Mouse (Mus musculus): Measurements from ENCODE around the gene Wdr6.
A peak's percentile ranks its signal among the peaks of the same experiment; 100 is the strongest.
"Not testable (repeated sequence)": the region's sequence is repeated elsewhere in the genome, so short reads cannot be mapped to it uniquely, and the experiment has no call there.

The Wdr6 gene

DNA sequence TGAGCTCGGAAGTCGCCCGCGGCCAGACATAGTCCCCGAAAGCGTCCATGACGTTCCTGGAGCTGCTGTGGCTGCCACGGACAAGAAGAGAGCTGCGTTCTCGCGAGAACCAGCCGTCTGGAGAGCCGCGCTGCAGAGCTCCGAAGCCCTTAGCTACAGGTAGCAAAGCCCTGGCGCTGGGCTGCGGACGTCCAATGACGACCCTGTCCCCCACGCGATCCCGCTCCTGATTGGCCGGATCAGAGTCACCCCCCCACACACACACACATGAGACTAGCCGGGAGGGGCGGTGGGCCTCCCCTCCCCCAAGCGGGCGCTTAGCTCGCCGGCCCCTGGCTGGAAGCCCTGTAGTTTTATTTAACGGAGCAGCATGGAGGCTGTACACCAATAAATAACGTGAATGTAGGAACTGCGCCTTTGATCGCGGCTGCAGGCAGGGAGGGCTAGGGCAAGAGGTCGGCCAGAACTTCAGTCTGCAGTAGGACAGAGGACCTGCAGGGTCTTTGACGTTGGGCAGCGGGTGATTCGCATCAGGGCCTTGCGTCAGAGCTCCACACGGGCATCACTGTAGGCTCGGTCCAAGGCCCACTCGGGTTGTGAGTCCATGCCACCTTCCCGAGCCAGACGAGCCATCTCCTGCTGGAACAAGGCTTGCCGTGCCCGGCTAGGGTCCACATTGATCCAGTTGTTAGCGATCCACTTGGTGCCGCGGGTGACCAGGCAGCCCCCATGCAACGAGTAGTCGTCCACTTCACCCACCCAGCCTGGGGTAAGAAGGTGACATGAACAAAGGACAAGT lies at the start of gene Wdr6:
Gene Wdr6 (minus strand): TSS at position 195 of the 799 bp plus-strand sequence.
- peak; percentile 96 for DNase-seq (ENCODE audit: low spot score)

DNA sequence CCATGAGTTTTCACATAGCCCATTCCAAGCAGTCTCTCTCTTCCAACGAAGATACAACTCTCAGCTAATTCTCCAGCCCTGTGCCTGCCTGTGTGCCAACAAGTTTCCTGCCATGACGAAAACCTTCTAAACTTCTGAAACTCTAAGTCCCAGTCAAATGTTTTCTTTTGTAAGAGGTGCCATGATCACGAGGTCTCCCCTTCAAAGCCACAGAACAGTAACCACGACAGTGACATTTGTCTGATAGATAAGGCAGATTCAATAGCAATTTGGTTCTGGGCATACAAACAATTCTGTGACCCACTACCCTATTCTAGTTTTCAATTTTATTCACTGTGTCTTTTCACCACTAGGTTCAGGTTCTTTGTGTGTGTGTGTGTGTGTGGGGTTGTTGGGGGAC lies 49.6 kb upstream of the Wdr6 start:
- DNase-seq (ENCODE audit: low spot score) = no peak

DNA sequence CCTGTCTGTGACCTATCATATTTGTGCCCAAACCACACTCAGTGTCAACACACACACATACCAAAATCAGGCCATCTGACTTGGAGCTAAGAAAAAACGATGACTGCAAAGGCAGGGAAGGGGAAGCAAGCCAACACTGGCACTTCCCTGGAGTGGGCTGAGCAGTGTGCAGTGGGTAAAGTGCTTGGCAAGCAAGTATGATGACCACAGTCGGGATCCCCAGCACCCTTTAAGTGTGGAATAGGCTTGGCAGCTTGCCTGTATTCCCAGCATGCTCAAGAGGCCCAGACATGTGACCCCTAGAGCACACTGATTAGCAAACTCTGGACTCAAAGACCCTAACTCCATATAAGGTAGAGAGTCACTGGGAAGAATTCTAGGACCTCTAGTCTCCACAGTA lies 48.0 kb upstream of the Wdr6 start:
- DNase-seq (ENCODE audit: low spot score) = no peak

DNA sequence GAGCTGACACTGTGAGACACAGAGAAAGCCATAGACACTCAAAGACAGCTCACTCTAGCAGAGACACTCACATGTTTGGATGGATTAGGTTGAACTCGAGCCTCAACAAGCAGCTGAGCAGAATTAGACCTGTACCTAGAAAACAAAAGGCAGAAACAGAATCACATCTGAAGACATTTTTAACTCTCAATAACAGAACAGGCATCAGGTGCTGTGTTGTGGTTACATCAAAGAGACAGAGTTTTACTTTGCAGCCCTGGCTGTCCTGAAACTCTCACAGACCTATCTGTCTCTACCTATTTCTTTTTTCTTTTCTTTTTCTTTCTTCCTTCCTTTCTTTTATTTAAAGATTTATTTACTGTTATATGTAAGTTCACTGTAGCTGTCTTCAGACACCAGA lies 38.8 kb upstream of the Wdr6 start:
- DNase-seq (ENCODE audit: low spot score) = no peak

DNA sequence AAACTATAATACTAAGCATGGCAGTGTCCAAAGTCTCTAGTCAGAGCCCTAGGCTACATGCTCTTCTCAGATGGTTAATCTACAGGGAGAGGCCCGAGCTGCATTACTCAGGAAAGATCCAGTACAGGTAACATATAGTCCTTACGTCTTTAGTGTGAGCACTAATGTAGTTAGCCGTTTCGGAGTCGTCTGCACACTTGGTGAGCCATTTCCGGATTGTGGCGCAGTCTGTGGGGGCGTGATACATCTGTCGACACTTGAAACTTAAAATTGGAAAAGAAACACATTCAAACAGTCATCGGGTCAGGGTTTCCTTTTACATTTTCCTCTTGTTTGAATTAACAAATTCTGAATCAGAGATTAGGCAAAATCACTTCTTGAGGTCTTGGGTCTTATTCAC lies 32.9 kb upstream of the Wdr6 start:
- DNase-seq (ENCODE audit: low spot score) = peak; percentile 30

DNA sequence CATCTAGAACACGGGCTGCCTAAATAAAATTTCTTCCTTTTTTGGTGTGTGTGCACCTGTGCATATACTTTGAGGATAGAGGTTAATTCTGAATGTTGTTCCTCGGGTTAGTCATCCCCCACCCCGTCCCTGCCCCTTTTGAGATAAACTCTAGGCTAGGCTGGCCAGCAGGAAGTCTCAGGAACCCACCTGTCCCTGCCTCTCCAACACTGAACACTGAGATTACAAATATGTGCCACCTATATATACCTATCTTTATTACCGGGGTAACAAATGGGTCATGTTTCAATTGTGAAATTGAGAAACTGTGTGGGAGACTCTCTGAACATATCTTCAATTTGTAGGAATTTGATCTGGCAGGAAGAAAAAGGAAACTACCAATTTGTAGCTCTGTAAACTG lies 30.4 kb upstream of the Wdr6 start:
- DNase-seq (ENCODE audit: low spot score) = no peak

DNA sequence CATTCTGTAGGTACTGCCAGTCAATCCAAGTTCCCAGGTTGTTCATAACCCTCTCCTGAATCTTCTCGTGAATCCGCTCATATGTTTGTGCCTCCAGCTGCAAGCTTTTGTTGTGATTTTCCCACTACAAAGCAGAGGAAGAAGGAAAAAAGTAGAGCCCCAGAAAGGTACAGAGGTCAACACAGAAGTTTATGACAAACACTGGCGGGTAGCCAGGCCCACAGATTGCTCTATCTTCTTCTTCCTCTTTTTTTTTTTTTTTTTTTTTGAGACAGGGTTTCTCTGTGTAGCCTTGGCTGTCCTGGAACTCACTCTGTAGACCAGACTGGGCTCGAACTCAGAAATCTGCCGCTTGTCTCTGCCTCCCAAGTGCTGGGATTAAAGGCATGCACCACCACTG lies 29.4 kb upstream of the Wdr6 start:
- DNase-seq (ENCODE audit: low spot score) = not testable (repeated sequence)

DNA sequence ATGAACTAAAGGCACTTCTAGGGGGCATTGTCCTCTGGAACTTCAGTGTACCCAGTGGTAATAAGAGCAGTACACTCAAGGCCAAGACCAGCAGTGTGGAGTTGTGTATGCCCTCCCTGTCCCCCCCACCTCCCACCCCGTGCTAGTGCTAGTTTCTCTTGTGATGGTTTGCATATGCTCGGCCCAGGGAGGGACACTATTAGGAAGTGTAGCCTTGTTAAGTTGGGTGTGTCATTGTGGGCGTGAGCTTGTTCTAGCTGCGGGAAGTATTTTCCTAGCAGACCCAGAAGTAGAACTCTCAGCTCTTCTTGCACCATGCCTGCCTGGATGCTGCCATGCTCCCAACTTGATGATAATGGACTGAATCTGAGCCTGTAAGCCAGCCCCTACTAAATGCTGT lies 23.4 kb upstream of the Wdr6 start:
- no peak for DNase-seq (ENCODE audit: low spot score)

DNA sequence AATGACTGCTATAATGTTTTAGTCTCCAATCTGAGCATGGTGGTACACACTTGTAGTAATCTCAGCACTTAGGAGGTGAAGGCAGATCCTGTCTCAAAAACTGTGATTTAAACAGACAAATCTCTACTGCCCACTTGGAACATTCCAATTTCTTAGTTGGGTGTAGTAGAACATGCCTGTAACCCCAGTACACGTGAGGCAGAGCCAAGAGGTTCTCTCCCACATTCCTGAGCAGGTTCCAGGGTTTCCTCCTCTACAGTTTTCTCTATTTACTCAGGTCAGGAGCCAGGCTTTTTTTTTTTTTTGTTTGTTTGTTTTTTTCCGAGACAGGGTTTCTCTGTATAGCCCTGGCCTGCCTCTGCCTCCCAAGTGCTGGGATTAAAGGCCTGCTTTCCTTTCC lies 21.5 kb upstream of the Wdr6 start:
- no peak for DNase-seq (ENCODE audit: low spot score)

DNA sequence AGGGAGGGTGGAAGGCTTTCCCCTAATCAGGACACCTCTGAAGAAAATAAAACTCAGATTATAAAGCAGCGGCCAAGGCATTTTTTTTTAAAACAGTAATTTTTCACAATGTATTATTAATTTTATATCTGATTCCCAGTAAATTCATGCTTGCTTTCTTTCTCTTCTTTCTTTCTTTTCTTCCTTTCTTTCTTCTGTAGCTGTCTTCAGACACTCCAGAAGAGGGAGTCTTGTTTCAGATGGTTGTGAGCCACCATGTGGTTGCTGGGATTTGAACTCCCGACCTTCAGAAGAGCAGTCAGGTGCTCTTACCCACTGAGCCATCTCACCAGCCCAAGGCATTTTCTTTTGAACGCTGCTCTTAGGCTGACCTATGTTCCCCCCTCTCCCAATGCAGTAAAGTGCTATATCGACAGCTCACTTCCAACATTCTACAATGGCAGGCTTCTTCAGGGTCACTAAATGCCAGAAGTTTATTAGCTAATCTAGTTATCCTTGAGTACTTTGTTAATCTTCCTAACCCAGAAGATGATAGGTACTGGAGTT lies 20.6 kb upstream of the Wdr6 start:
- peak; percentile 35 for DNase-seq (ENCODE audit: low spot score)

DNA sequence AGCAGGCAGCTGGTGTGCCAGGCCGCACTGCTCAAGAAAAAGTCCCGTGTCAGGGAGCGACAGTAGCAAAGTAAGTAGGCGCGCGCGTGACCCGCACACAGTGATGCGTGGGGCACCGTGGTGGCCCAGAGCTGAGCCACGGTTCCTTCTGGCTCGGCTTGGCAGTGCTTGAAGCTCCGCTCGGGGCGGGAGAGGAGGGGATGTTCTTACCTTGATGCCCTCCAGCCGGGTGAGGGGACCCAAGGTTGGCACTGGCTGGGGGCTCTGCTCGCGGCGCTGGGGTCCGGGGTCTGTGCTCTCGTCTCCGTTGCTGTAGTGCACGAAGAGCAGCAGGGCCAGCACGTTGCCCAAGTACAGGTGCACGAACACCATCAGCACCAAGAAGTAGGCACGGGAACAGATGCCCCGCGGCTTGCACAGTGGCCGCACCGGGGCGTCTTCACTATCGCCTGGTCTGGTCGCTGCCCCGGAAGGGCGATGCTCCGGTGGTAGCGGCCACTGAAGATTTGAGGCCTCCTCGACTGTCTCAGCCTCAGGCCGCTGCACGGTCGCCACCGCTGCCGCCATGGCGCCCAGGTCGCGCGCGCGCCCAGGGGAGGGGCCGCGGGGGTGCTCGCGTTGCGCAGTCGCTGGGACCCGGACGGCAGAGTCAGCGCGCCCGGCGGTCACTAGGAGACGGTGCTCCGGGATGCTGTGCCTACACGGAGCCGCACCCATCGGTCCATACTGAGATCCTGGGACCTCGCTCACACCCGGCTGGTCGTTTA lies 18.6 kb upstream of the Wdr6 start, which contains the start of gene P4htm:
Gene P4htm (minus strand): TSS at position 670 of the 767 bp plus-strand sequence.
- peak; percentile 74 for DNase-seq (ENCODE audit: low spot score)

DNA sequence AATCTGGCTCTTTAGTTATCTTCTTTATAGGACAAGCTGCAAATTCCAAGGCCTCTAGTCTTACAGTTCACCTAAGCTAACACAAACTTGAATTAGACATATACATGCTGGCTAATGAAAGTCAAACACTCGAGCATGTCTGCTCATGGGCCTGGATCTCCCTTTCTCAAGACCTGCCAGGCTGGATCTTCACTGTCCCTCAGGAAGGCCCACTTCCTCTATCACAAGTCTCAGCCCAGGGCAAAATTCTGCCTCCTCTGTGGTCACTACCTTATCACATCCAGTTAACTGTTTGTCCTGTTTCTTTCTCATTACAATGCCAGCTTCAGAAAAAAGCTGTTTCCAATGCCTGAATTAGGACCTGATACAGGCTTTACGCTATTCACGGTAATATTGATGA lies 15.8 kb upstream of the Wdr6 start:
- DNase-seq (ENCODE audit: low spot score) = no peak

DNA sequence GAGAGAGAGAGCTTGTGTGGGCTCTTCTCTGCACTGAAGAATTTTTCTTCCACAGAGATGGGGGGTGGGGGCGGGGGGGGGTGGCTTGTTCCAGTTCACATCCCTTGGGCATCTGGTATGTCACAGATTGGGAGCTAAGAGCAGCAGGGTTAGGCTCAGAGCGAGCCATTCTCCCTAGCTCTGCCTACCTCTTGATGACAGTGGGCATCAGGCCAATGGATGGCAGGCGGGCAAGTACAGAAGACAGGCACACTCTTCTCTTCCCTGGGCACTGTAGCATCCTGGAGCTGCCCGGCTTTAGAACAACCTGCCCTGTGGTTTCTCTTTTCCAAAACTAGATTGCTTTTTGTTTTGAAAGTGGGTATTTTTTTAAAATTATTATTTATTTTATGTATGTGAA lies 12.9 kb upstream of the Wdr6 start:
- peak; percentile 52 for DNase-seq (ENCODE audit: low spot score)

DNA sequence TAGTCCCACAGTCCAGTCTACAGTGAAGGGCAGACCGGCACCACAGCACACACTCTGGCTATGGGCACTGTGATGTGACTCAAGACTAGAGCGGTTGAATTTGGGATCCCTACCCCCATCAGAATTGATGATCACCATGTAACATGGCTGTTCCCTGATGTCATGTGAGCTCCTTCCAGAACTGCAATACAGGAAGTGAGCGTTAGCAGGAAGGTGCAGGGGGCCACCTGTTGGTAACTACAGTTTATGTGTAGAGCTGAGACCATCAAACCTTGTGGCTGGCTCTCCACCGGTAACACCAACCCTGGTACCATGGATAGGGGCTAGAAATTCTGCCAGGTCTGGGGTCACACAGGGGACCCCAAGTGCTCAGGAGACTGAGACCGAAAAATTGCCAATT lies 10.7 kb upstream of the Wdr6 start:
- DNase-seq (ENCODE audit: low spot score) = peak; percentile 60

DNA sequence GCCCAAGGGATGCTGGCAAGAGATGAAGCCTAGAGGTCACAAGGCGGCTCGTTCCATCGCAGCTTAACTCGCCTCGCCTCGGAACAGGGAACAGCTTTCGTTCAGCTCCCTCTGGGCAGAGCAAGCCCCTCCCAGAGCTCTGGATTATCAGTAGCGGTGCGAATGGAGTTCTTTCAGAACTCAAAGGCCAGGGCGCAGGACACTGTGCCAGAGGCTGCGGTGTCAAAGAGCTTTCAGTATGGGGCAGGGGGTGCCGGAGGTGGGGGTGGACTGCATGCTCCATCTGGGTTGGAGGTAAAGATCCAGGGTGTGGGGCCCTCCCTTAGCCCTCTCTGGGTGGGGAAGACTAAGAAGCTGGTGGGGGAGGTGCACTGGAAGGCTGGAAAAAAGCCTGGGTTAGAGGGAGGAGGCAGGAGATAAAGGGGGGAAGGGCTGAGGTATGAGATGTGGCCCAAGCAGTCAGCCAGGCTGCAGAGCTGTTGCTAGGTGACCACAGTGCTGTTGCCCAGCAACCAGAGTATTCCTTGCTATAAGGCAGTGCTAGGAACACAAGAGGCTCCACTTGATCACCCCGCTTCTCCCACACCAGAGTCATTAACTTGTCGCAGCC lies 9.1 kb upstream of the Wdr6 start:
- DNase-seq (ENCODE audit: low spot score) = peak; percentile 95

DNA sequence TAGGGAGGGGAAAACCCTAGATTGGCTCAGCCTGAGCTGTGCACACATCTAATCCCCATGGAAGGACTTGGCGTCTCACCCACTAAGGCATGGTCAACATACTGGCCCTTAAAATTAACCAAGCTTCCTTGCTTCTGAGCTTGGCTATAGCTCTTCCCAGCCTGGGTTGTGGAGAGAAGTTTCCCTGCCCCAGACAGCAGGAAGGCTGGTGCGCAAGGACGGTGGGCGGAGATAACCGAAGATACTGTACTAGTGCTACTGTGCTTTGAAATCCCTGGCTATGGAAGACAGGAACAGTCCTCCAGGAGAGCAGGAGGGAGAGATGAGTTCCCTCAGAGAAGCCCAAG lies 778 bp upstream of the Wdr6 start:
- no peak for DNase-seq (ENCODE audit: low spot score)

DNA sequence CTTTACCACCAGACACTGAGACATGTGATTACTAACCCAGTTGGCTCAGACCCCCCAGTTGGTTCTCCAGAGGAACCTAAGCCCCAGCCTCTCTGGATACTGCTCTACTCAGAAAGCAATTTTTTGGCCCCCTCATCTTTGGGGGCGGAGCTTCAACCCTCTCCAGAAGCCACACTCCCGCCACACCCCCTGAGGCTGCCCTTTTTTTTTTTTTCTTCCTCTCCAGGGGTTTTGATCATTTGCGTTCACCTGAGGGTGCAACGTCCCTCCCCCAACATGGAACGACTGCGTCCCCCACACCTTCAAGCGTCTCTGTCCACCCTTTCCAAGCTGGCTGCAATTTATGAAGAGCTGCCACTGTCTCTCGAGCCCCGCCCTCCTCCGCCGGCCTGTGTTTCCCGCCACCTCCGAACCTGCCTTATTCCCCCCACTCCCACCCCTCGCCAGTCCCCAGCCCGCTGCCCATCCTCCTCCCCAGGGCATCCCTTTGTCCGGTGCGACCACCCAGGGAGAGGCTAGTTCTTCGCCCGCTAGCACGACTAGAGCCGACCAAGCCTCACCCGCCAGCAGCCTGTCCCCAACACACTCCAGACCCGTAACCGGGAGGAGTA lies 500 bp downstream of the Wdr6 start:
- peak; percentile 62 for DNase-seq (ENCODE audit: low spot score)

DNA sequence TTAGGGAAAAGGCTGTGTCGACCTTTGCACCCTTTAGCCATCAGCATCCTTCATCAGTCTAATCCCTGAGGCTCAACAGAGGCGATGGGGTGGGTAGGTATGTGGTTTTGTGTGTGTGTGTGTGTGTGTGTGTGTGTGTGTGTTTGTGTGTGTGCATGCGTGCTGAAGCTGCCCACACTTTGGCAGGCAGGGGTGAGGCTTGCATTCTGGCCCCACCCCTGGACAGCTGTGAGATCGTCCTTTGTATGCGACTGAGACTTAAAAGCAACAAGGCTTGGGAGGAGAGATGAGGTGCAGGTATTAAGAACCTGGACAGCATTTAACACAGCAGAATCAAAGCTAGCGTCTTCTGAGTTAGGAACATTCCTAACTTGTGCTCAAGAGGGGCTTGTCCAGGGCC lies 1.5 kb downstream of the Wdr6 start:
- no peak for DNase-seq (ENCODE audit: low spot score)

DNA sequence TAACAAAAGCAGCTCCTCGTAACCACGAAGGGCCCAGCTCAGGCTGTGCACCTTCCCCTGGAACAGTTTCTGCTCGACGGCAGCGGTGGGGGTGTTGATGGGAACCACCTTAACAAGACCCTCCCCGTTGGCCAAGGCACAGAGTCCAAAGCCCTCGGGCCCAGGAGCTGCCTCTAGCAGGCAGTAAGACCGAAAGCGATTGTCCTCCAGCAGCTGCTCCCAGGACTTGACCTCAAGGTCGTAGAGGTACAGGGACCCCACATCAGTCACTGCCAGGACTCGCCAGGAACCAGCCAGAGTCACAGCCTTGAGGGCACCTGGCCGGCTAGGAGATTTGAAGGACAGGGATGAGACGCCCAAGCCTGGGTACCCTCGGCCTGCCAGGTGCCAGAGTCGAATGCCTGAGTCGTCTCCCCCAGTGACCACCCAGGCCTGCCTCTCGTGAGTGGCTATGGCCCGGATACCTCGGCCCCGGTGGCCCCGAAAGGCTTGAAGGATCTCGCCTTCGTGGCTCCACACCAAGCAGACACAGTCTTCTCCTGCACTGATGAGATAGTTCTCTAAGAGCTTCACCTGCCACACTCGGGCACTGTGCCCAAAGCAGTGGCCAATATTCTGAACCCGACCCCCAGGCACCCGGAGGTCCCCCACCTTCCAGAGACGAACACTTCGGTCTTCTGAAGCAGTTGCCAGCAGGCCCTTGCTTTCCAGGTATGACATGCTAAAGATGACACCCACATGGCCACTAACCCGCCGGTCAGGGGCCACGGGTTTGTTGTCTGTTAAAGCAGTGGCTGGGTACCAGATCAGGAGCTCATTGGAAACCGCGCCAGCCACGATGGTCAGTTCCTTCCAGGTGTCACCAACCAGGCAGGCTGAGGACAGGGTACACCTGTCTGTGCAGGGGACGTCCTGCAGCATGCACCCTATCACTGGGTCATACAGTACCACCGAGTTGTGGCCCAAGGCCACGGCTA lies 2.9 kb downstream of the Wdr6 start:
- no peak for DNase-seq (ENCODE audit: low spot score)

DNA sequence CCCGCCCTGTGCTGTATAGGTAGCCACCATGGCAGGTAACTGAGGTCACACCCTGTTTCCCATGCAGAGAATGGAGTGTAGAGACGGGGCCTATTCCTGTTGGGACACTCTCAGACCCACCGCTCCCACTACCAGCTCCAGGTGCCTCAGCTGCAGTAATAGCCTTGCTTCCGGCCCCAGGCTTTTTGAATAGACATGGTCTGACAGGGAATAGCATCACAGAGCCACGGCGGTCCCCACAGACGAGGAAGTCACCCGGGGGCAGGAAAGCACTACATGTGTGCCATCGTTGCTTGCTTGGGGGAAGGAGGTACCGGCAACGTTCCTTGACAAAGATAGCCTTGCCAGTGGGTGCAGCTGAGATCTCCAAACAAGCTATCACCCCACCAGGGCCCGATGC lies 3.6 kb downstream of the Wdr6 start:
- no peak for DNase-seq (ENCODE audit: low spot score)
